Mouse (Mus musculus) megakaryocyte progenitor cell, adult 5-6 weeks (primary cell): ENCODE measurements around the gene Ackr2. TPM values are rescaled to one million over a fixed set of nuclear protein-coding genes. Genes with fewer than 3 reads are reported as not detected.

ENCODE experiments used
- ATAC-seq: replicated peaks from 2 replicates; pipeline ENCODE4 v1.8.0; 2016; ENCODE audit warnings: mild to moderate bottlenecking, moderate TSS enrichment, inconsistent platforms; ENCODE audit not compliant: poor library complexity
- total RNA-seq, 2 experiments: library from RNA; stranded (forward) in 1 of 2; stranded (reverse) in 1 of 2; fragments of 157-497, 149-512 nt in 1 of 2; fragments of 200-1000 nt in 1 of 2; gene quantifications; 2 replicates each; pipeline versions ENCODE4 v1.2.3 to v1.2.4; 2015 to 2017

Ackr2 gene
- total RNA-seq, 2 experiments from 2014 or later: not detected

DNA sequence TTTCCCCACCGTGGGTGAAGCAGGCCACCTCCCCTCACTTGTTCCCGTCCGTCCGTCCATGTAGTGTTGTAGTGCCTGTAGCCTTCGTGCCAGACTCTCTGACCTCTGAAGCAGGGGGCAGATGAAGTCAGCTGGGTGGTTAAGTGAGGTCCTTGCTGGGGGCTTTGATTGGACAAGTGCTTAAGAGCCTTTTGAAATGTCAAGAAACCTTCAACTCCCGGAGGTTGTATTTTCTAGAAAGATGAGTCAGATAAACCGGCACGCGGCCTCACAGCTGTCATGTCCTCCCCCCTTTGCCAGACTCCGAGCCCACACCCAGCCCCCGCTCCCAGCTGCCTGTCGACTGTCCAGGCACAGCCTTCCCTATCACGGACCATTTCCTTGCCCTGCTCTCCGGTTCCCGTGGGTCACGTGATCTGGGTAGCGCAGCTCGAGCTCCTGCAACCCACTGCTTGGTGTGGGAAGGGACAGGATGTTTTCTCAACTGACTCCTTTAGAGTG is 7.7 kb upstream of the Ackr2 start:
- ATAC-seq: 0 out of 2 replicates have a peak, but pooled peaks have one; percentile 37

DNA sequence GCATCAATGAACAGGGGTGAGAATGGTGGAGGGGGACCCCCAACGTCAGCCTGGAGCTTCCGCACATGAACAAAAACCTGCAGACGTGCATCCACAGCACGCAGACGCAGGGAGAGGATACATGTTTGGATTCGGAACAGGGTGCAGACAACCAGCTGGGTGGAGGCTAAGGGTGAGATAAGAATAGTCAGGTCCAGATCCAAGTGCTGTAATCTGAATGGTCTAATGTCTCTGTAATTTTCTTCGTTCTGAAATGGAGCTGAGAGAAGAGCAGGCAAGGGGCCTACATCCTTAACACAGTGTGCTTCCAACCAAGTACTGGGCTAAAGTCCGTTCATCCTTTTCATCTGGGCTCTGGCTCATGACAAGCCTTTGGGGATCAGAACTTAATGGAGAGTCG is 6.9 kb upstream of the Ackr2 start:
- no peak for ATAC-seq

DNA sequence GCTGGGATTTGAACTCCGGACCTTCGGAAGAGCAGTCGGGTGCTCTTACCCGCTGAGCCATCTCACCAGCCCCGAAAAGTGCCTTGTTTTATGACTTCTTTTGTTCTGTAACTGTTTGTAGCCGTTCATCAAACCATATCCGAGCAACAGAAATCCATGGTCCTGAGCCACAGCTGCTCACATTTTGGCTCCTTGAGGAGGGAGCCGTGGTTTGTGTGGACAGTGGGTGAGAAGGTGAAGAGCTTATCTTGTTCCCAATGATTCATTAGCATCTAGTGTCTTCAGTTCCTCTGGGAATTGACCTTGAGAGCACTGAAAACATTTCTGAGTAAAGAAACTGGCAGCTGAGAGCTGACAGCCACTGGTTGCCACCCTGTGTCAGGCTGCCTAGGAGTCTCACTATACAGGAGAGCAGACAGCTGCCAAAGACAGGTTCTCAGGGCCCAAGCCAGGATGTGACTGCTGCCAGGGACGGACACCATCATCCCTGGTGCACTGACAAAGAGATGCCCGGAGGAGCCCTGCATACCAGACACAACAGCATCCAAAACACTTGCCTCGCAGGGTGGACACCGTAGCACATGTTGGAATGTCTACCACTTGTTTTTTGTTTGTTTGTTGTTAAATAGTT is 6.0 kb upstream of the Ackr2 start:
- no peak for ATAC-seq

DNA sequence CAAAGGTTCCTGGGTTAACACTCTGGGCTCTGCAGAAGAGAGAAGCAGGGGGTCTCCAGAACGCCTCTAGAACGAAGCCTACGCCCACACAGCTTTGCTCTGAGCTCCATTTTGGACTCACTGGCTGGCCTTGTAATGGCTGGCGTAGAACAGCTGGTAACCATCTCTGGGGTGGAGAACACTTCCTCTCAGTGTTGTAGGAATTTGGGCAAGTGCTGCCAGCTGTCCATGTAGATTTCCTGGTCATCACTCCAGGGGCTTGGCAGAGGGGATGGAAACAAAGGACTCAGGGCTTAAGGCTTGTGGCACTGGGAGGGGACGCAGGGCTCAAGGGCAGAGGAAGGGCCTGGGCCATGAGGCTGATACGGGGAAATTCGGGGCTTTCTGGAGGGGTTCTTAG is 3.7 kb upstream of the Ackr2 start:
- no peak for ATAC-seq

DNA sequence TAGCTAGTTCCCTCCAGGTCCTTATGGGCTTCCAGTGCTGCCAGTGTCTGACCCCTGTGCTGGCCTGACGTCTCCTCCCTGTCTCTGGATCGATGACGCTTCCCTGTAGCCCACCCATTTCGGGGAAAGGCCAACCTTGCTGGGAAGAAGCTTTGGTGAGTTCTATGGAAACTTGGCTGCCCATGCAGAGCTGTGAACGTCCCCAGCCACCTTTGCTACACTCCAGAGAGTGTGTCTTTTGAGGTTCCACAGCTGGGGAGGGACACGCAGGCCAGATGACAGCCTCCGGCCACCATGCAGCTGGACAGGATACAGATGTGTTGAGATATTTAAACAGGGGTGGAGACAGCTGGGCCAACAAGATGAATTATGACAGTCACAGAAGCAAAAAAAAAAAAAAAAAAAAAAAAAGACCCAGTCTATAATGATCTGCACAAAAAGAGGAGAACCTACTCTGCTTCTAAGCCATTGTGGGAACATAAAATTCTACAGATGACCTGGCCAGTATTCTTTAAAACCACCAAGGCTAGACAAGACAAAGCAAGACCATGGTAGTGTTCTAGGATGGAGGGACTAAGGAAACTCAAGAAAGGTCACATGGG is 2.7 kb upstream of the Ackr2 start:
- ATAC-seq: no peak

DNA sequence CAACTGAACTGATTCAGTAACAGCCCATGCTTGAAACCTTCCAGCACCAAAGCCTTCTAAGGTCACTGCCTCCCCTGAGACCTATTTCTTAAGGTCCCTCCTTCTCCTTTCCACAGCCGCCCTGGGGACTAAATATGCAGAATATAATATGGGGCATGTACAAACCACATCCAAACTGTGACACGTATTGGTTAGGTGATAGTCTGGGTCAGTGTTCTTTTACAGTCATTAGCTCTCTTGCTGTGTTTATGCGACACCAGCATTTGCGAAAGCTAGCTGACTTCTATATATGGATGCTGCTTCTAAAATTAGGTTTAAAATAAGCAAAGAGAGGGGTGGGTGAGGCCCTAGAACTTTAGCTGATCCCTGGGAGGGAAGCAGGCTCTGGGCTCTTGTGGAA is 1.3 kb upstream of the Ackr2 start:
- ATAC-seq: no peak

DNA sequence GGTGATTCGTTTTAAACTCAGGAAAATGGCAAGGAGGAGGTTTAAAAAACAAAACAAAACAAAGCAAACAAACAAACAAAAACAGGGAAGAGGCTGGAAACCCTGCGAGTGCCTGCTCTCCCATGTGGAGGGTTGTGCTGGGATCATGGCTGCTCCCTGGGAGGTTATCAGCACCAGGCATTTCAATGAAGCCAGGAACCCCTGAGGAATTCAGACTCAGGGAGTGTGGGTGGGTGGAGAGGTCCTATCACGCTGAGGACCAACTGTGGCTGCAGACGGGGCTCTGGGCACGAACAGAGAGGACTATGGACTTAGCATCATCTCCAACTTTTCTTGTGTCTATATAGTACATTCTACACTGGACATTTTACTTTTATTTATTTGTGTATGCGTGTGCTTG is 1.2 kb downstream of the Ackr2 start:
- no peak for ATAC-seq

DNA sequence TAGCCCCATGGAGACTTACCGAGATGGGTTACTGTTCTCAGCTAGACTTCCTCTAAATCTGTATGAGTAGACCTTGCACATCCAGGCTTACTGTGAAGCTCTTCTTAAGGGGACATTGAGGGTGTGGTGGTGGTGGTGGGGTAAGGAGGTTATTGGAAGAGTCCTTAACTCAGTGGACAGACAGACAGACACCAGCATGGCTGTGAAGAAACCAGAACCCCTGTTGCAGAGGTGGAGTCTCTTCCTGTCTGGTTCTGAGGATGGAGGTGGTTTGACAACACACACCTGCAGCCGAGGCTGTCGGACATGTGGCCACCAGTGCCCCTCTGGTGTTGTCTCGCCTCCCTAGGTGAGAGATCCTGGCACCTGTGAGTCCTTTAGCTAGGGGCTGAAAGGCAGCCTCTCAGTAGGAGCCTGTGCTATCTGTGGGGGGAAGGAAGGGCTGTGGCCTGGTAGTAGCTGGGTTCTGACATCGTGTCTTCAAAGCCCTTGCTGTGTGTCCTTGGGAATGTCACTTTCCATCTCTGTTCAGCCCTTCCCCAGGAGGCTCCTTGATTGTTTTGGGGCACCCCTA is 2.2 kb downstream of the Ackr2 start:
- 0 out of 2 replicates have a peak, but pooled peaks have one; percentile 27 for ATAC-seq

DNA sequence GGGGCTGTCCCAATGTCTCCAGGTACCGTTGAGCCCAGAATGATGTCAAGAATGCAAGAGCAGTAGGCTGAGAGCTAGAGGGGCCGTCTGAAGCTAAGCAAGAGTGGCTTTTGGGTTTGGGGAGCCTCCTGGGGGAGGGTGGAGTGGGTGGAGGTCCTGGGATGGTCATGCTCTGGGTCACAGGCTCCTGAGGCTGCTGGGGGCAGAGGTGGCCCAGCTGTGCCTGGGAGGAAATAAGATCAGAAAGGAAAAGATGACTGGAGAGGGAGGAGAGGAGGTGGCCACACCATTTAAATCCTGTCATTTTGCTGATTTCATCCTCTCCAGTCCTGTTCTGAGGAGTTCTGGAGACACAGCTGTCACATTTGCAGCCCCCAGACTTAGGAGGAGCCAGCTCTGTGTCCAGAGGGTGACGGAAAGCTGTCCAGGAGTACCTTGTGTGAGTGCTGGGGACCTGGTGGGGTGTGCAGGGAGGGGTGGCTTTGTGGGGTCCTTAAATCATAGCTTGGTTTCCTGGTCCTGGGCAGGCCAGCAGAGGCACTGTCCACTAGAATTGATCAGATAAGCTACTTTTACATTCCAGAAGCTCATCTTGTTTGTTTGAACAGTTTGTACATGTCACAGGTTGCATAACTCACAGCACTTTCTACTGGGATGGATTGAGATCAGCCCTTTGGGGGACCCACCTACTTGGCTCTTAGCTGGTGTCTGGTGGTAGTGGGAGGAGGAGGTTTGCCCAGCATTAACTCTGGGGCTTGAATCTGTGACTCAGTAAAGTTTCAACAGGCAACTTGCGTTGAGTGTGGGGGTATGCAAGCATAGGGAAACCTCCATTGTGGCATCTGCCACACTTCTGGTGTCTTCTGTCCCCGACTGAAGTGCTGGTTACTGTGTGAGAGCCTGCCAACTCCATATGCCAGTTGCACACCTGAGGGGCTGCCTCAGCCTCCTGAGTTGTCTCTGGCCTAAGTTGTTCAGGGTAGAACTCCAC is 3.9 kb downstream of the Ackr2 start:
- no peak for ATAC-seq

DNA sequence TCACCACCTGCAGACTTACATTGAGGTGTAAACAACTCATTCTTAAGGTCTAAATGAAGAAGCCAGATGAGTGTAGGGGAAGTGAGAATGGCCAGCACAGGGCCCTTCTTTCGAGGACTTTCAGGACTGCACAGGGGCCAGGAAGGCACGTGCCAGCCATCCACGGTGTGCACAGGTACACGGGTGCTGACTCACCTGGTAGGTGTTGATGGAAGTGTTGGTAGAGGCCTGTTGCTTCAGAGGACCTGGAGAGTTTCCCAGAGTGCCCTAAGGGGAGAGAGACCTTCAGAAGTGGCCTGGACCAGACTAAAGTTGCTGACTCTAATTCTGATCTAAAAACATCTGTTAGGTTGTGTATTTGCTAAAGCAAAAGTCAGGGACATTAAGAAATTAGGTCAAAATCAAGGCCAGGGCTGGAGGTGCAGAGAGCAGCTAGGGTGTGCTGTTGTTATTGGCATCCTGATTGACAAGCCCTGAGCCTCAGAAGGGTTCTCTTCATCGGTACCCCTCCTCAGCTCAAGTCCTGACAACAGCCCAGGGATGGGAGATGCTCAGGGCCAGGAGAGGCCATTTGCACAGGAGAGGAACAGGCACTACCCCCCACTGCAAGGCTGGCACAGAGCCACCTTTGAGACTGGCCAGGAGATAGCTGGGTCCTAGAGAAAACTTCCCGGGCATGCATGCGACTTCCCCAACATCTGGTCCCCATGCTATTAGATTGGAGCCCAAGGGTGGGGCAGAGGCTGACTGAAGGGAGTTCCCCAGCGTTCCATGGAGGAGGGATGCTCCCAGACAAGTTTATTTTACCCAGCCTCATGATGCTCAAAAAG is 5.5 kb downstream of the Ackr2 start:
- ATAC-seq: no peak

DNA sequence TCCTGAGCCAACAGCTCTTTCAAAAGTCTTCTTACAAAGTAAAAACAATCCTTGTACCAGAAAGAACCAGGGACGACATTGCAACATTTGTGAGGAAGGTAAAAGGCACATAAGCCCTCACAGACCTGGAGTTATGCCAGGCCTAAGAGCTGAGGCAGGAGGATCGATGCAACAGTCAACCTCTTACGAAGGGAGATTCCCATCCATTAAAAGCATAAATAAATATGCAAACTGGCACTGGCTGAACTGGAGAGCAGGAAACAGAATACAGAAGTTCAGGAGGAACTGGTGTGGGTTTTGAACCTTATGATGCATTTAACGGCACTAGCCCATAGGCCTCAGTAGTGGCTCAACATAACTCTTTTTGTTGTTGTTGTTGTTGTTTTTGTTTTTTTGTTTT is 6.2 kb downstream of the Ackr2 start:
- ATAC-seq: no peak; the same call in 1 of the 2 replicates

DNA sequence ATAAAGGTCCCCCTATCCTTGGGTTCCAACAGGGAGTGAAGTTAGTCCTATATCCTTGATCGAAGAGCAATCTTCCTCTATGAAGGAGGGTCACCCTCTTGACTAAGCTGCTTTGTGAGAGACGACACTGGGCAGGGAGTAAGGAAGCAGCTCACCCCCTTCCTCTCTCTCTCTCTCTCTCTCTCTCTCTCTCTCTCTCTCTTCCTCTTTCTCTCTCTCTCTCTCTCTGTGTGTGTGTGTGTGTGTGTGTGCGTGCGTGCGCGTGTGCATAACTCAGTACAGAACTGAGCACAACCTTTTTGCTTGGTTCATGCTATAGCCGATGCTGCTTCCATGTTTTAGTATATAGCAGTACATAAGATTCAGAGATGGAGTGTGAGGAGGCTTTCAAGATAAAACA is 6.8 kb downstream of the Ackr2 start:
- peak; percentile 27; the same call in 1 of the 2 replicates for ATAC-seq

DNA sequence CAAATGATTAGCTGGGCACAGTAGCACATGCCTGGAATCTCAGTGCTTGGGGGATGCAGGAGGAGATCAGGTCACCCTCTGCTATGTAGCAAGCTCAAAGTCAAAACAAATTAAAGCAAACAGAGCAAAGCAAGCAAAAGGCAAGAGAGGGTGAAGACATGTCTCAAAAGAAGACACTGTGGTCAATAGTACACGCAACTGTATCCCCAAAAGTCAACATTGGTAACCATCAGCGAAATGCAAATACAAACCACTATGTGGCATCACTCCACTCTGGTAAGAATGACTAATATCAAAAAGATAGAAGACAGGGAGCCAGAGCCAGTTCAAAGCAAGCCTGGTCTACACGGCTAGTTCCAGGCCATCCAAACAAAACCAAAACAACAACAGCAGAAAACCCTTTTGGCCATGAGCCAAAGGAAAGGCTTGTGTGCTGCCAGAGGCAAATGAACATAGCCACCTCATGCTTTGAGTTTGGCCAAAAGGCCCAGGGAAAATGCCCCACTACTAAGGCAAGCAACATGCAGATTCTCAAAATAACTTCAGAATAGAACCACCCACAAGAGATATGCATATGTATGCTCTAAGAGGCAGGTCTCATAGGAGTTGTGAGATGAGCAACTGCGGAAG is 7.5 kb downstream of the Ackr2 start:
- ATAC-seq: no peak

DNA sequence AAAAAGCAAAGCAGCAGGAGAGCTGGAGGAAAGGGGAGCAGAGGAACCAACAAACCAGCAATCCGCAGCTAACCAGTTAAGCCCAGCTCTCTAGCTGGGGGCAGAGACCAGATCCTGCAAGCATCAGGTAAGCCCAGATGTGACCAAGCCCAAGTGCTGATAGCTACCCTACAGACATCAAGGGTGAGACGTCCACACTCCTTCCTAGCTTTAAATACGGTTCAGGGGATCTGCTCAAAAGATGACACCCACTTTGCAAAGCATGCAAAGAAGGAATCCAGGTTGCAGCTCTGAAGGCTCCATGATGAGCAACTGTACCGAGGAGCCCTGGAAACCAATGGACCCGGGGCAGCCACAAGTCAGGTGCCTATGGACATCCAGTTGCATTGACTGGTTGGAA is 8.3 kb downstream of the Ackr2 start:
- ATAC-seq: no peak

DNA sequence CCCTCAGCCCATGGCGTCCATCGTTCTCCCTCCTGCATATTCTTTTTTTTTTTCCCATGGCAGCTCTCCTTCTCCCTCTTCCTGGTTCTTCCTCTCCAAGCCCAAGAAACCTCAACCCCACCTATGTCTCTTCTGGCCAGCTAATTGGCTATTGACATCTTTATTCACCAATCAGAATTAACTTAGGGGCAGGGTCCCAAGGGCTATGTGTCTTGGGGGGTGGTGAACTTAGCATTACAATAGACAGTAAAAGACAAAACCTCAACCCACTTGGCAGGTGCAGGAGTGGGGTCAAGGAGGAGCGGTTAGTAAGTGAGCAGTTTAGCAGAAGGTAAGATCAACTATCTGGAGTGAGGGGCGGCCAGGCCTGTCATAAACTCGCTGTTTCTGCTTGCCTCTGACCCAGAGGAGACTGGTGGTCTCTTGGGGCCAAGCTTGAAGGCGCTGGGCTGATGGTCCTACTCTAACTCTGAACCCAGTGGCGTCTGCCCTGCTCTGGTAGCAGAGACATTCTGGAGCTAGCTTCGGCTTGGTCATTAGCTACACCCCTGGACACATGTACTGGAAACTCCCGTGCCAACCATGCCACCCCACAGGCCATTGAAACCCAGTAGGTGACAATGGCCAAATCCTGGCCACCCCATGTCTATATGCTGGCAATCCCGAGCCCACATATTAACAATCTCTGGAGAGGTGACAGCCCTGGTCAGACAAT is 9.4 kb downstream of the Ackr2 start:
- no peak for ATAC-seq

DNA sequence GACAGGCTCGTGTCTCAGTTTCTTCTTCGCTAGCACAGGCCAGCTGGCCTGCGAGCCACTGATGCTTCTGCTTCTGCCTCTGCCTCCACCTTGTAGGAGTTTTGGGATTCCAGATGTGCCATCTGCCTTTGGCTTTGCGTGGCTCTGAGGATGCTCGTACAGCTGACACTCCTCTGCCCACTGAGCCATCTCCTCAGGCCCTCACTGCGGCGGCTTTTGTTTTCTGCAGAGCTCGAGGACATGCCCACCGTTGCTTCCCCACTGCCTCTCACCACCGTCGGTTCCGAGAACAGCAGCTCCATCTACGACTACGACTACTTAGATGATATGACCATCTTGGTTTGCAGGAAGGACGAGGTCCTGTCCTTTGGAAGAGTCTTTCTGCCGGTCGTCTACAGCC is 10.2 kb downstream of the Ackr2 start:
- ATAC-seq: no peak

DNA sequence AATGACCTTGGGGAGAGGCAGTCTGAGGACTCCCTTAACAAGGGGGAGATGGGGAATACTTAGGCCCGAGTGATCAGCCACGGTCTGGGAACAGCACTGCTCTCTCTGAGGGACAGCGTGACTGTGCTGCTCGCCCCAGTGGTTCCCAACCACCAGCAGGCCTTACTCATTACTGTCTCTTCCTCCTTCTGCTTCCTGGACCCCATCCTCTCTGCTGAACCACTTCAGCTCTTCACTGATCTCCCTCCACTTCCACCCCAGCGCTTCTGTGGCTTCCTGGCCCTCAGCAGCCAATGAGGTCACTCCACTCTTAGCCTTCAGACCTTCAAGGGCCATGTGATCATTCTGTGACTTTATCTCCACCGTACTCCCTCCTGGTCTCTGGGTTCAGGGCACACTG is 11.5 kb downstream of the Ackr2 start:
- peak; percentile 82 for ATAC-seq

DNA sequence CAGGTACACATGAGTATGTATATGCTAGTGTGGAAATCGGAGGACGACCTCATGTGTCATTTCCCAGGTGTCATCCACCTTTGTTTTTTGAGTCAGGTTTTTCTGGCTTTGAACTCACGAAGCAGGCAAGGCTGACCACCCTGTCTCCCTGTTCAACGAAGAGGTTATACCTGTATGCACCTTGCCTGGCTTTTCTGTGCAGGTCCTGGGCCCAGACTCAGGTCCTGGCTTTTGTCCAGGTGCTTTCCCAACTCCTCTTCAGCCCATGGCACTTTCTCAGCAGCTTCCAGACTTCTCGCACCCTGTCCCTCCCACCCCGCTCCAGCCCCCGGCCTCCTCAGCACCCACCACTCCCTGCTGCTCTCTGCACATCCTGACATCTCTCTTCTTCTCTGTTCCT is 13.0 kb downstream of the Ackr2 start:
- no peak for ATAC-seq

DNA sequence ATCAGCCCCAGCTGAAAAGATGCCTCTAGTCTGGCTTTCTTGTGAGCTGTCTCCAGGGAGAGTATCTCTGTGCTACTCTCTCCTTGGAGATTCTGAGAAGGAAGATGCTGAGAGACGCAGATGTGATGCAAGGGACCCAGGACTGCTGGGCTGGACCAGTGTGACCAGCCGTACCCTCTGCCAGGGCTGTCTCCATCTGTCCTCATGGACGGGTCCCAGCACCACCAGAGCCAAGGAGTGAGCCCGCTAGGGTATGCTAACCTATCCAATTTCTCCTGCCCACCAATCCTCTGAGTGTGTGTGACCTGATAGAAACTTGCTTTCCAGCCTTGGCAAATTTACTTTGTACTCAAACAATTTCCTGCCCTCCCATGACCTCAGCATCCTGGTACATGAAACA is 14.6 kb downstream of the Ackr2 start:
- no peak for ATAC-seq
